Mouse (Mus musculus): ENCODE data around the gene Mvb12b. TPM values are rescaled to one million over a fixed set of nuclear protein-coding genes. Genes with fewer than 3 reads are reported as not detected.

The Mvb12b gene
- total RNA-seq, 2 experiments from 2014 or later, result 90.6 to 99.8 TPM

DNA sequence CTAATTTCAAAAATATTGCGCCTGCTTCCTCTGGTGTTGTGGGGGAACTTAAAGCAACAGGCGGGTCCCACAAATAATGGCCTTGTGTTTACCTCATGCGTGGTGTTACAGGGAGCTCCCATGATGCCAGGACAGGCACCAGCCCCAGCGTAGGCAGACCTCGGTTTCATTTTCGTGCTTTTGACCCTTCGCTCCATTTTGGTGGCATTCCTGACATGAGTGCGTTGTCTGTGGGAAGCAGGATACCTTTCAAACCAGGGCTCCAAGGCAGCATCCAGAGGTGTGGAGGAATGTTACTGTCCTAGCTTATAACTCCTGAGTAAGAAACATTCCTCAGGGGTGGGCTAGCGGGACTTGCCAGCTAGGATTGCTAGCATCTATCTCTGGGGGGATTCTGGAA is 181.3 kb downstream of the Mvb12b start:
- DNase-seq (ENCODE audit: extremely low spot score in 1 of 2, low spot score in 1 of 2), result no peak

GRCm38 (mm10) chr2:33705687-33706320 is 181.9 kb downstream of the Mvb12b start:
- no peak for DNase-seq (ENCODE audit: extremely low spot score in 1 of 2, low spot score in 1 of 2)

- DNase-seq (ENCODE audit: extremely low spot score in 1 of 2, low spot score in 1 of 2), result no peak
Measured at GRCm38 (mm10) chr2:33703286-33703685, 184.5 kb downstream of the Mvb12b start.

DNA sequence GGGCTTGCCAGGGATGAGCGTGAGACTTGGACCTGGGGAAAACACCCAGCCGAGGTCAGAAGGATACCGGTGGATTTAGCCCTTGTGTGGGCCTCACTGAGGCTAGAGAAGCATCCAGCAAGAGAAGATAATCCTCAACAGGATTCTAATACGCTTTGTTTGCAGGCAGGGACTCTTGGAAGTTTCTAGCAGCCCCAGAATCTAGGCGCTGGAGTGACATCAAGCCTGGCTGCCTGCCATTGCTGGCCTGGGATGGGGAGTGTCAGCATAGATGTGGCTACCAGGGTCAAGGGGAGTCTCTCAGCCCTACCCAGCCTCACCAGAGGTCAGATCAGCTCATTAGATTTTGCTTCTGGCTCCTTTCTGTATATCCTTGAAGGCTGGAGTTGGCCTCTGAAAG is 185.0 kb downstream of the Mvb12b start:
- no peak for DNase-seq (ENCODE audit: extremely low spot score in 1 of 2, low spot score in 1 of 2)

DNA sequence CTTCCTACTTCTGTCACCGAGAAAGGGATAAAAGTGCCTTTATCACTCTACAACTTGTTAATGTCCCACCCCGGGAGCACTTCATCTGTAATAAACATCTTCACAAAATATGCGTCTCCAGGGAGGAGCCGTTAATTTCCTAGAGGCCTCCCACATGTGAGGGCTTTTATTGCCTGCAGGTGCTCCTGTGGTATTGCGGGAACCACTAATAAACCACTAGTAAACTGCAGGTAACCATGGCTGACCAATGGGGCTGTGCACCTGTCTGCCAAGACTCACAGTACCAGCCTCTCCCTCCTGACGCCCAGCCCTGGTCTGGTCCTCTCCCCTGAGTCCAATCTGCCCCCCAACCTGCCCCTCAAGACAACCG is 186.3 kb downstream of the Mvb12b start:
- DNase-seq (ENCODE audit: extremely low spot score in 1 of 2, low spot score in 1 of 2), result no peak

DNA sequence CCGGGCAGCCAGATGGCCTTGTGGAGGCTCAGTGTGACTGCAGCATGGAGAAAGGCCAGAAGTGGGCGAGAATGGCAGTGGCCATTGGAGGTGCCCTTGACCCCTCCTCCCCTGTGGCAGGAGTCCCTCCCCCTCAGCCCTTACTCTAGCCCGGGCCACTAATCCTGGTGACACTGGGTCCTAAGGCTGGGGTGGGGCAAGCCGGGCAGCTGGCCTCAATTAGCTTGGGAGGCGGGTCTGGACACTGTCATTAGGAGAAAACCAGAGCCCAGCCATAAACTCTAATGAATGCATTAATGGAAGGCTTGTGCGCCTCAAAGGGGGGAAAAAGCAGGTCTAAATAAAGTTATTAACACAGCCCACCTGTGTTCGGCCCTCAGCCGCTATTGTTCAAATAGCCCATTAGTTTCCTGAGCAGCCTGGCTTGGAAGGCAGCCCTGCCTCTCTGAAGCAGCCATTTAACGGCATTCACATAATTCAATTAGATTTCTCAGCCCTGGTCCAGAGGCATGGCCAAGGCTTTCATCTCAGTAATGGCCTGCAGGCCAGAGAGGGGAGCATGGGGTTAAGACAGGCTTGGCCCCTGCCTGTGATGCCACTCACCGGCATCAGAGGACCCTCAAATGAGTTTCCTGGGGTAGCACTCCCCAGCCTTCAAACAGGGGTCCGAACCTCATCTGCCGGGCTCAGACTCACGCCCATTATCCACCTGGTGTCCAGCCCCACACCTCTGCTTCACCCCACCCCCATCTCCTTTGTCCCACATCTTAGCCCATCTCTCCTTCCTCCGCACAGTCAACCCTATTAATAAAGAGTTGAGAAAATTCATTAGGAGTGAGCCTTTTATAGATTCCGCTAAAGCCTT is 186.9 kb downstream of the Mvb12b start:
- DNase-seq (ENCODE audit: extremely low spot score in 1 of 2, low spot score in 1 of 2), result no peak

DNA sequence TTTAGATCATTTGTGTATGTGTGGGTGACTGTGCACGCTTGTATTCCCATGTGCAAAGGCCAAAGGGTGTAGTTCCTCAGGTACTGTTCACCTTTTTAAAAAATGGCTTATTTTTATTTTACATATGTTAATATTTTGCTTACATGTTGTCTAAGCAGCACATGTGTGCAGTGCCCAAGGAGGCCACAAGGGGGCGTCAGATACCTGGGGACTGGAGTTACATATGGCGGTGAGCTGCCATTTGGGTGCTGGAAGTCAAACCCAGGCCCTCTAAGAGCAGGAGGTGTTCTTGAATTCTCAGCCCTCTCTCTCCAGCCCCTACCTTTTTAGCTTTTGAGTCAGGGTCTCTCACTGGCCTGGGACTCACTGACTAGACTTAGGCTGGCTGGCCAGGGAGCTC is 188.8 kb downstream of the Mvb12b start:
- DNase-seq (ENCODE audit: extremely low spot score in 1 of 2, low spot score in 1 of 2), result no peak

DNA sequence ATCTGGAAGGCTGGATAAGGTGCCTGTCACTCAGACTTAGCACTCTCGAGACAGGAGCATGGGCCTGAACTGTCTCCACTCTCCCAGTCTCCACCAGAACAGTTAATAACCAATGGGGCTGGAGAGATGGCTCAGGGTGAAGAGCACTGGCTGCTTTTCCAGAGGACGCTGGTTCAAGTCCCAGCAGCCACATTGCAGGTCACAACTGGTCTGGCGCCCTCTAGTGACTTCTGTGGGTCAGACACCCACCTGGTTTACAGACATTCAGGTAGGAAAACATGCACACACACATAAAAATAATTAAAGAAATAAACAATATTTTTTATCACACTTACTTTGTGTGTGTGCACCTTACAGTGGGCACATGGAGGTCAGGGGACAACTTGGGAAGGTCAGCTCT is 191.3 kb downstream of the Mvb12b start:
- DNase-seq (ENCODE audit: extremely low spot score in 1 of 2, low spot score in 1 of 2), result no peak

- DNase-seq (ENCODE audit: extremely low spot score in 1 of 2, low spot score in 1 of 2), result no peak
Measured at GRCm38 (mm10) chr2:33693931-33694330, 193.8 kb downstream of the Mvb12b start.

GRCm38 (mm10) chr2:33689880-33690462 is 197.8 kb downstream of the Mvb12b start:
- peak in 1 of 2 experiments; percentile 41 for DNase-seq (ENCODE audit: extremely low spot score in 1 of 2, low spot score in 1 of 2)

DNA sequence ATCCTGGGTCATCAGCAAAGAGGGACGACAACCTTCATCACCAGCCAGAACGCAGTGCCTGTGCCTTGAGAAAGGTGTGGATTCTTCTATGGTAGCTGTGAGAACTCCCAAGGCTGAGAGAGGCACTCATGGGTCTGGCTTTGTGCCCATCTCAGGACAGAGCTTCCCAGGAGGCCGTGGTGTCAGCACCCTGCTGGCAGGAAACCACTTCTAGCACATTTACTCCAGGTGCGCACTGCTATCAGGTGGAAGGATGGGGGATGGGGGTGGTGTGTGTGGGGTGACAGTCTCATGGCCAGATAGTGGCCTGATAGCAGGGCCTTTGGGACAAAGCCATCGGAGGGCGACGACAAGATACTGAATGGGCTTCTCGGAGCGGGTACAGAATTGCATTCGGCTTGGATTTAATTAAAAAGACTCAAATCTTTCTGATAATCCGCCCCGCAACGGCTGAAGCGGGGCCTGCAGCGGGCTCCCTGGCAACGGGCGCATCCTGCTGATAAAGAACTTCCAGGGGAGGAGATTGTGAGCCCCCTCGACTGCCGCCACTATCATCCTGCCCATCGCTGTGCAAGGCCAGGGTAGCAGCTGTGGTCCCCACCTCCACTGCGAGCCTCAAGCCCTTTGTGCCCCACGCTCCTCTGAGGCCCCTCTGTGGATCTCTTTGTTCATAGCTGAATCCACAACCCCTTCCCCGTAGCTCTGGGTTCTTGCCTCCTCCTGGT is 198.4 kb downstream of the Mvb12b start:
- no peak for DNase-seq (ENCODE audit: extremely low spot score in 1 of 2, low spot score in 1 of 2)

DNA sequence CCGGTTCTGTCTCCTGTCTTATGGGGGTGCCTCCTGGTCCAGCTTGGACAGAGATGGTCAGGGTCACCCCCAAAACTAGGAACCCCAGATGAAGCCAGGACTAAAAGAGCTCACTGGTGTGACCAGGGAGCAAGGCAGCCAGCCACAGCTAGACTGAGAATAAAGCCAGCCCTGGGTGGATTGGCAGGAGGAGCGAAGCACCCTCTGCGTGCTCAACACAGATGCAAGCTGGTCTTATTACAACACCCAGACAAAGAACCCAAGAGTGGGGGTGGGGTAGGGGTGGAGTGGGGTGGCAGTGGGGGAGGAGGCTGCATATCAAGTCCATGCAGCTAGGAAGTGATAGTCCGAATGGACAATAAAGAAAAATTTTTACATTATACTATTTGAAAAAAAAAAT is 204.2 kb downstream of the Mvb12b start:
- no peak for DNase-seq (ENCODE audit: extremely low spot score in 1 of 2, low spot score in 1 of 2)

DNA sequence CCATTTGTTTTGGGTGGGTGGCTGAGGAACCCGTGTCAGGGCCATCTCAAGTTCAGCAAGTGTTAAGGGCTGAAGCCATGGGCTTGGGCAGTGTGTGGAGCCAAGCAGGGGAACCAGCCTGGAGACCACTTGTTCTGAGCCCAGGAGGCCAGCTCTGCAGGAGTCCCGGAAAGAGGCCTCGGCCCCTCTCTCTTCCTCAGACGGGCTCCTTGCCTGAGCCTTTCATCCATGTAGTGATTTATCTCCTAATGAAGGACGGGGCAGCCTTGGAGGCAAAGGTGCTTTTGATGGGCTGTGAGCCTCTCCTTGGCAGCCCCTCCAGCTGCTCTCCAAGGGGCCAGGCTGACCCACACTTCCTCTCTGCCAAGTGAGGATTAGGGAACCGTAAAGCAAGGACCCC is 204.7 kb downstream of the Mvb12b start:
- DNase-seq (ENCODE audit: extremely low spot score in 1 of 2, low spot score in 1 of 2), result no peak

GRCm38 (mm10) chr2:33682219-33682618 is 205.5 kb downstream of the Mvb12b start:
- DNase-seq (ENCODE audit: extremely low spot score in 1 of 2, low spot score in 1 of 2), result peak; percentile 47 to 80

Other genes with a start within 250 kb of the Mvb12b start
- gene Lmx1b, start 247.4 kb downstream of the Mvb12b start, total RNA-seq (2021), result under 1 TPM; 0.22 to 0.31 TPM